Mouse (Mus musculus): Measurements from ENCODE around the gene Adipoq. TPM values are rescaled to one million over a fixed set of nuclear protein-coding genes. Genes with fewer than 3 reads are reported as not detected.

Gene Adipoq
- polyA plus RNA-seq, 2 experiments, result 0.26 to 0.29 TPM

DNA sequence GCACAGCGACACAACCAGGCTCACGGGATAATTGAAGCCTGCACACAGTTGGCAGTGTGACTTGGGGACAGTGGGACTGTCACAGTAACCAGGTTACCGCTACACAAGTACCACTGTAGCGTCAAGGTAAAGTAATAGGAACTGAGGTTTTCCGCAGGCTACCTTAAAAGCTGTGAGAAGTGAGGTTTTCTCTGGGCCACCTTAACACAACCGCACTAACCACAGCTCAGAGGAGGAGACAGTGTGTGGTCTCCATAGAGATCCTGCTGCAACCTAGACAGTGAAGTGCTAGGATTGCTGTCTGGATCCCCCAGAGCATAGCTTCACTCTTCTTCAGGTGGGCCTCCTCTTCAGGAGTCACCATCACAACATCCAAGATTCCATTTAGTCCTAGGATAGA is 50.5 kb downstream of the Adipoq start:
- no peak overlapping the region for H3K27ac ChIP-seq (replicated peaks; ENCODE audit: low read depth, low read length)
- WGBS, result 87% methylated on average over 6 of the region's 6 CpGs
- no peak overlapping the region for H3K4me3 ChIP-seq (replicated peaks; ENCODE audit: low read length)
- TF ChIP-seq POLR2A (IDR thresholded peaks at IDR 0.05; ENCODE audit: borderline replicate concordance, extremely low read depth, insufficient read depth, insufficient read length), result no peak
- ATAC-seq (ENCODE audit: low FRiP score, low read depth), result no peak
- no peak for DNase-seq (ENCODE audit: low spot score)
- H3K27me3 ChIP-seq (ENCODE audit: control insufficient read depth, insufficient read depth, low read length), result no peaks in the 10 kb centered on the region
- H3K36me3 ChIP-seq (ENCODE audit: control insufficient read depth, insufficient read depth, low read length), result no peaks in the 10 kb centered on the region
- no peaks in the 10 kb centered on the region for H3K4me1 ChIP-seq (ENCODE audit: control insufficient read depth, insufficient read depth, low read length)
- no peaks in the 10 kb centered on the region for H3K9me3 ChIP-seq (ENCODE audit: control insufficient read depth, low read length)
- no peak overlapping the region for H3K4me2 ChIP-seq (replicated peaks; ENCODE audit: low read depth, low read length, severe bottlenecking)
- H3K9ac ChIP-seq (ENCODE audit: low read depth, low read length, severe bottlenecking), result no peak overlapping the region

DNA sequence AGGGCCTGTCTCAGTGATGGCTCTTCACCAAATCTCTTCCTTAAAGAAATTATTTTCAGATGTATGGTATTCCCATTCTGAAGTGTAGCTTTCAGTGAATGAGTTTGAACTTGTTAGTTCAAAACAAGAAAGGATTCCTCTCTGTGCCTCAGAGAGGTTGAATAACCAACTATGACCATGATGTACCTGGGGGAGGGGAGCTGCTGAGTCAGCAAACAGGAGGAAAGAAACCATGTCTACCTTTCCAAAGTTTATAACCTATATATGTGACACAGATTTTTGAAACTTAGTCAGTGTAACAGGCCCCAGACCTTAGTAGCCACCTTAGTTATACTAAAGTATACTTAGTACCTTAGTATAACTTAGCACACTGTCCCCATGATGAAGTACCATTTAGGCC is 55.2 kb downstream of the Adipoq start:
- H3K36me3 ChIP-seq (ENCODE audit: control insufficient read depth, insufficient read depth, low read length), result no peaks in the 10 kb centered on the region
- no peaks in the 10 kb centered on the region for H3K9me3 ChIP-seq (ENCODE audit: control insufficient read depth, low read length)
- no peak overlapping the region for H3K4me2 ChIP-seq (replicated peaks; ENCODE audit: low read depth, low read length, severe bottlenecking)
- no peaks in the 10 kb centered on the region for H3K4me1 ChIP-seq (ENCODE audit: control insufficient read depth, insufficient read depth, low read length)
- no peak for ATAC-seq (ENCODE audit: low FRiP score, low read depth)
- TF ChIP-seq POLR2A (IDR thresholded peaks at IDR 0.05; ENCODE audit: borderline replicate concordance, extremely low read depth, insufficient read depth, insufficient read length), result no peak
- H3K27me3 ChIP-seq (ENCODE audit: control insufficient read depth, insufficient read depth, low read length), result no peaks in the 10 kb centered on the region
- H3K9ac ChIP-seq (ENCODE audit: low read depth, low read length, severe bottlenecking), result no peak overlapping the region
- H3K4me3 ChIP-seq (replicated peaks; ENCODE audit: low read length), result no peak overlapping the region
- H3K27ac ChIP-seq (replicated peaks; ENCODE audit: low read depth, low read length), result no peak overlapping the region
- no peak for DNase-seq (ENCODE audit: low spot score)

Small RNA genes within 50 kb of the gene (microRNA-seq; reads per million reads assigned to microRNA genes)
- gene Gm49346, result 2.7 reads per million, percentile 5 among the genes with 10 or more reads in this experiment

Other genes with a start within 250 kb of the Adipoq start
- 0.08 and 0.12 TPM in 2 replicates for gene Fetub, start 228.2 kb upstream of the Adipoq start, polyA plus RNA-seq (2012; rRNA removed)
- 0.25 TPM in 1 of 2 replicates, not detected in the other for gene Fetub, start 228.2 kb upstream of the Adipoq start, polyA plus RNA-seq (2014; fragmentation: Nextera tagmentation; extraction: Ambion mirVana)
- not detected in 2 replicates for gene Hrg, start 195.5 kb upstream of the Adipoq start, polyA plus RNA-seq (2012; rRNA removed)
- 0.11 and 0.15 TPM in 2 replicates for gene Hrg, start 195.5 kb upstream of the Adipoq start, polyA plus RNA-seq (2014; fragmentation: Nextera tagmentation; extraction: Ambion mirVana)
- 0.28 and 0.35 TPM in 2 replicates for gene Kng2, start 117.1 kb upstream of the Adipoq start, polyA plus RNA-seq (2012; rRNA removed)
- gene Kng2, start 117.1 kb upstream of the Adipoq start, polyA plus RNA-seq (2014; fragmentation: Nextera tagmentation; extraction: Ambion mirVana), result not detected in 2 replicates
- gene Kng1, start 88.7 kb upstream of the Adipoq start, polyA plus RNA-seq (2012; rRNA removed), result 0.23 and 0.60 TPM in 2 replicates
- gene Kng1, start 88.7 kb upstream of the Adipoq start, polyA plus RNA-seq (2014; fragmentation: Nextera tagmentation; extraction: Ambion mirVana), result 0.14 TPM in 1 of 2 replicates, not detected in the other
- gene Eif4a2, start 39.1 kb upstream of the Adipoq start, polyA plus RNA-seq (2012; rRNA removed), result 640 and 683 TPM in 2 replicates
- gene Eif4a2, start 39.1 kb upstream of the Adipoq start, polyA plus RNA-seq (2014; fragmentation: Nextera tagmentation; extraction: Ambion mirVana), result 260 and 283 TPM in 2 replicates
- 9.0 and 12.1 TPM in 2 replicates for gene Rfc4, start 18.8 kb upstream of the Adipoq start, polyA plus RNA-seq (2012; rRNA removed)
- gene Rfc4, start 18.8 kb upstream of the Adipoq start, polyA plus RNA-seq (2014; fragmentation: Nextera tagmentation; extraction: Ambion mirVana), result 90.1 and 91.4 TPM in 2 replicates
- 13.3 and 14.7 TPM in 2 replicates for gene St6gal1, start 78.2 kb downstream of the Adipoq start, polyA plus RNA-seq (2012; rRNA removed)
- gene St6gal1, start 78.2 kb downstream of the Adipoq start, polyA plus RNA-seq (2014; fragmentation: Nextera tagmentation; extraction: Ambion mirVana), result 16.8 and 20.6 TPM in 2 replicates

Data from limb, embryonic 14.5 days (tissue).